Mouse (Mus musculus) mouse trophoblast stem cell (cell line): ENCODE results near the gene Gm4131.

Source experiments
- in situ Hi-C, 2 experiments: fragments of 300-500 bp; cut with MseI, MboI; formaldehyde crosslinking; loops; 2 replicates in 1 of 2; 3 replicates in 1 of 2; pipeline ENCODE4 v1.15.1; 2025

The Gm4131 gene

DNA sequence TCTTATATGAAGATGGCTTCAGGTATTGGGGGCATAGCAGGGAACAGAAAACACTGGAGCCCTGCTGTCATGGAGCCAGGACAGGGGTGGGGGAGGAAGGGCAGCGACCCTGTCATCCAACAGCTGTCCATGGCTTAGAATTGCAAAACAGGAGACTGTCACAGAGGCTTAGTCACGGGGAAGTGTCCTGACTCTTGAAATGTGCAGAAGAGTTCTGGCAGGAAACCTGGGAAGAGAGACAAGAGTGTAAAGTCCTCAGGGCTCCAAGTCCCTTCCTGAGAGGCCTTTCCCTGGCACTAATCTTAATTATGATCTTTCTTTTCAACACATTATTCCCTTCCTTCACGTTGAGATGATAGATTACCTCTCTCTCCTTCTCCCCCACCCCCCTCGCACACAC lies 16.6 kb downstream of the Gm4131 start:
- in situ Hi-C loops: no loop called here

- in situ Hi-C loops: no loop called here
Measured at GRCm38 (mm10) chr14:62546746-62547145, 20.0 kb downstream of the Gm4131 start.

- in situ Hi-C loops: no loop called here
Measured at GRCm38 (mm10) chr14:62546296-62546695, 20.4 kb downstream of the Gm4131 start.

GRCm38 (mm10) chr14:62541751-62542150 lies 25.0 kb downstream of the Gm4131 start:
- in situ Hi-C loops: no loop called here

DNA sequence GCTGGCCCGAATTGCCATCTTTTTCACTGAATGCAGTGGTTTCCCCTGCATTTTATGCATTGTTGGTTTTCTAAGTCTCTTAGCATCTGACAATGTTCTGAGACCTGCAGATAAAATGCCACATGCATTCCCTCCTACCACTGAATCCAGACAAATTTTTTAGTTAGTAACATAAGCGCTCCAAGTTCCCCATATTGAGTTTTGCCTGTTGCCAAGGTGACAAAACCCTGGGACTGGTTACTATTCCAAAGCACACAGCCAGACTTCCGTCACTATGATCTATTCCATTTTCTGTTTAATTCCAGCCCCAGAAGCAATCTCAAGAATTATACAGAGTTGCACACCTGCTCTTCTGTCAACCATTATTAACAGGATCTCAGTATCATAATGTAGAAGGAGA lies 26.9 kb downstream of the Gm4131 start:
- in situ Hi-C loops: no loop called here

DNA sequence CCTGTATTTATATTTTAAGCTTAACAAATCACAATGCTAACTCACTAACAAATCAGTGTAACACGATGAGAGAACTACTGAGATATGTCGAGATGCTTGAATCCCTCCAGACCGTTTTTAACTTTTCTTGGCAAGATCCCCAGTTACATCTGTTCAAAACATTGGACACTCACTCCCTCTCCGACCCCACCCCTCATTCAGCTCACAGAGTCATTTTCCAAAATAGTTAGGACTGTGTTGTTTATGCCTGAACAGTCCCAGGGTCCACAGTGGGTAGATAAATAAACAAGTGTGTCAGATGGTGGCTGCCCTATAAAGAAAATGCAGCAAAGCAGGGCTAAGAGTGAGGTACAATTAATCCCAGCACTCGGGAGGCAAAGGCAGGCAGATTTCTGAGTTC lies 29.7 kb downstream of the Gm4131 start:
- in situ Hi-C loops: no loop called here

DNA sequence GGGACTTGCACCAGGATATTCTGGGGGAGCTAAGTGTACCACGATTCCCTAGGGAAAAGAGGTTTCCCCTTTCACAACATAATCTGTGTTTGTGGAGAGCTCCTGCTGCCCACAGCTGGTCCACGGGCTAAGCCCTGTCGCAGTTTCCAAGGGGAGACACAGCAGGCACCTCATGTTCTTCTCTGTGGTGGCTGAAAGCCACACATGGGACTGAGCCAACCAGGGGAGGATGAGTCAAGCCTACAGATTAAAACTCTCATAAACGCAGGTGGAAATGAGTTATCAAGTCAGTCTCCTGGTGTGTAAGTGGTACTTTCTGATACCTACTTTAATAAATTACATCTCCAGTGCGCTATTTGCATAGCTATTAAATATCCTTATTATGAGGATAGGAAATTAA lies 30.6 kb downstream of the Gm4131 start:
- in situ Hi-C loops: no loop called here

- in situ Hi-C loops: no loop called here
Measured at GRCm38 (mm10) chr14:62530951-62531350, 35.8 kb downstream of the Gm4131 start.

DNA sequence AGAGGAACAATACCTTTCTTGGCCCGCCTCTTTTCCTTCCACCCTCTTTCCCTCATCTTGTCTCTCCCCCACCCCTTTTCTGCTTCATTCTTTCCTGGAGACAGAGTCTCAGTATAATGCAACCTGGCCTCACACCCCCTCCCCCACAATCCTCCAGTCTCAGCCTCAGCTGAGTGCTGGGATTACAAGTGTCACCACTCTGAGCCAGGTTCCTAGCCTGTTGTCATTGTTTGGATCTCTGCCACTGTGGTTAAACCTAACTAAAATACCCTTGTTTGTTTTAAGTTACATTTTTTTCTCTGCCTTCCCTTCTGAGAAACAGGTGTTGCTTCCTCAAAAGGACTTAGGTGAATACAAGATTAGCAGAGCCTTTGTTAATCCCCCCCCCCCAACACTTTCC lies 53.9 kb downstream of the Gm4131 start:
- in situ Hi-C loops: no loop called here

DNA sequence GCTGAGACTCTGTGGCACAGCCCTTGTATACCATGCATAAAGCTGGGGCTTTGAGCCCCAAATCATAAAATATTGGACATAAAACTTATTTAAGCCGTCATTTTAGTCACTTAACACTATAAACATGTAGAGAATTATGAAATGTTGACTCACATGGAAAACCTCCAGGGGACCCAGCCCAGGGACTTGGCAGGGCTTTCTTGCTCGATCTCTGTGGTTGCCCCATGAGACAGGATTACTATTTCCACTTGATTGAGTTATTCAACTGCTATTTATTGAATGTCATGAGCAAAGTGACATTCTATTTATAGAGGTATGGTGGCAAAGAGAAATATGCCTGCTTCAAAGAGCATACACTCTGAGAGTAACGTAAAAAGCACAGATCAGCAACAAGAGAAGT lies 57.4 kb downstream of the Gm4131 start:
- in situ Hi-C loops: no loop called here

DNA sequence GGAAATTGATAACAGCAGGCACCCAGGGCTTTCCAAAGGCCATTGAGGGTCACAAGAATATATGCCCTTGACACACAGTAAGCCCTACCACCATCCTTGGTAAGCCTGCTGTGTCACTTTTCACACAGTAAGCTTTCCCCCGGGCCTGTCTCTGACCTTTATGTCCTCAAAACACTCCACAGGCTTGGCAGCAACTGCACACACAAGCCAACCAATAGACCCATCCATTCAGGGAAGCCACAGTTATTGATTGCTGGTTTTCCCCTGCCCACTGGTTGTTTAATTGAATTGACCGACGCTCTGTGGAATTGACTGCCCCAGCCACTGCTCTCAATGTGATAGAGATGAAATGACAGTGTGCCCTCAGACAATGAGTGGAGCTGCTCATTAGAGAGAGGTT lies 60.5 kb downstream of the Gm4131 start:
- in situ Hi-C loops: no loop called here

- in situ Hi-C loops: no loop called here
Measured at GRCm38 (mm10) chr14:62497391-62497790, 69.3 kb downstream of the Gm4131 start.

GRCm38 (mm10) chr14:62496501-62496900 lies 70.2 kb downstream of the Gm4131 start:
- in situ Hi-C loops: no loop called here

- in situ Hi-C loops: no loop called here
Measured at GRCm38 (mm10) chr14:62493456-62493855, 73.3 kb downstream of the Gm4131 start.

GRCm38 (mm10) chr14:62492196-62492850 lies 74.4 kb downstream of the Gm4131 start:
- in situ Hi-C loops: no loop called here

GRCm38 (mm10) chr14:62488270-62488669 lies 78.5 kb downstream of the Gm4131 start:
- in situ Hi-C loops: no loop called here

DNA sequence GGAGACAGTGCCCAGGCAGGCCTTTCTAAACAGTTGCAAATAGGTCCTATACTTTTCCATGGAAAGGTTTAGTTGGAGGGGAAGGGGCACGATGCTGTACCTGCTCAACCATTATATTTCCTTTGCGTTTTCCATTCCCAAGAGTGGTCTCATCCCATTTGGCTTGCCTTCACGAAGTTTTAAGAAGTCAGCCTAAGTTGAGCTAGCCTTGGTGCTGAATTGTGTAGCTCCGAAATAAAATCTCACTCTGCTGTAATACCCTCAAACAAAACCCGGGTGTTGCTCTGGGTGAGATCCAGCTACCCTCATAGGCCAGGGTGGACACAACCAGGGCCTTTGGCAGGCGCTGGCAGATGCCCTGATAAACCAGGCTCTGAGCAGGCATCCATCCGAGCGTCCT lies 85.3 kb downstream of the Gm4131 start:
- in situ Hi-C loops: no loop called here

DNA sequence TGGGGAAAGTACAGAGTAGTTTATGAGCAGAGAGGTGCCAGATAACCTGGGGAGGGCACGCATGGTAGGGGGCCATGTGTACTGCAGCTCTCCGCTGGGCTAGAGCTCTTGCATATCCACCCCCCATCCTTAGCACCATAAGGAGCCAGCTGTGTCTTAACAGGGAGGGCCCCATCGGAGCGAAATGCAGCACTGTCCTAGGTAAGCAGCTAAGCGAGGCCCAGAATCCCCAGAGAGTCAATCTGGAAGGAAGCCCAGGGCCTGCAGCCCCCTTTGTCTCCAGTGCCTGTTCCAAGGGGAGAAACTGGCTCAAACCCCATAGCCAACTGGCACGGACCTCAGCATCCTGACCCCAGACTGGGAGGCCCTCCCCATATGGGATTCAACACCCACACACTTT lies 87.3 kb downstream of the Gm4131 start:
- in situ Hi-C loops: no loop called here

DNA sequence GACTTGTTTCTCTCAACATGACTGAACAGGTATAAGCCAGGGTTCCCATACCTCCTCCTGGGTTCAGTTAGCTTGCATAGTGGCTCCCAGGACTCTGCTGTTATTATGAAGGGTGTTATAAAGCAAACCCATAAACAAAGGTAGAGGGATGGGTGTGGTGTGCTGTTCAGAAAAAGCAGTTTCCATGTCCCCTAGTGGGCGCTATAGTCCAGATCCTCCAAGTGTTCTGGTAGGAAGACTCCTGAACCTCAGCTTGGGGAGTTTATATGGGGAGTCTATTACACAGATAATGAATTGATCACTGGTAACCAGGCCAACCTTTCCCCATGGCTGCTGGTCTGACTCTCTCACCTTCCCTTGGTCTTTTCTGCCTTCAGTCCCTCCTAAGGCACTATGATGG lies 92.2 kb downstream of the Gm4131 start:
- in situ Hi-C loops: no loop called here

DNA sequence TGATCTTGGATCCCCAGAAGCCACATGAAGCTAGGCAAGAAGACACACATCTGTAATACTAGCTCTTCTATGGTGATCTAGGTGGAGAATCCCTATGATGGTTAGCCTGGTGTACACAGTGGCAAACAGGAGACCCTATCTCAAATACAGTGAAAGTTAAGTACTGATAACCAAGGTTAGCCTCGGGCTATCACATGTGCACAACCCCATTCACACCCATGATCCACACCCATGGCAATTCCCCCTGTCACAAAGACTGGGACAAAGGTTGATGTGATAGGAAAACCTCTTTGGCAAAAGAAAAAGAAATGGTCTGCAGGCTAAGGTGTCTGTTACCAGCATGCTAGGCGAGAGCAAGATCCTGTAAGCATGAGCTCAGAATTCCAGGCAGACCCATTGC lies 94.7 kb downstream of the Gm4131 start:
- in situ Hi-C loops: no loop called here

- in situ Hi-C loops: no loop called here
Measured at GRCm38 (mm10) chr14:62468753-62469125, 98.0 kb downstream of the Gm4131 start.

DNA sequence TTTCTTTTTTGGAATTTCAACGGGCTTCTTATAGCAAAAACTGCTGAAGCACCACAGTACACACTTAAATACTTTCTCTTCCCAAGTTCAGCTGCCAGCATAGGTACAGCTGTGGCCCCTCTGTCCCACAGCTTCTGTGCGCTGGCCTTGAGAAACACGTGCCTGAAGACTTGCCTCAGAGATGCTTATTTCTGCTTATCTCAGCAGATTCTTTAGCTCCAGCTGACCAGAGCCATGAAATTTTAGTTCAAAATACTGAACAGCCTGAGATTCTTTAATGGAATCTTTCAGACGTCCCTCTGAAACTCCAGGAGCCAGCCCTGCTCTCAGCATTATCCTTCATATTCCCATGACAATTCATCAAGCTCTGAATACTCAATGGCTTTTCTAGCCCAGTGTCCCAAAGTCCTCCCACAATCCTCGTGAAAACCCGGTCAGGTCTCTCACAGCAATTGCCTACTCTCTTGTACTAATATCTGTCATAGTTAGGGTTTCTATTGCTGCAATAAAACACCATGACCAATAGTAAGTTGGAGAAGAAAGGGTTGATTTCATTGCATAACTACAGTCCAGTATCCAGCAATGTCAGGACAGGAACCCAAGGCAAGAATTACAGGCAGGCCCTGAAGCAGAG lies 98.5 kb downstream of the Gm4131 start:
- in situ Hi-C loops: no loop called here

DNA sequence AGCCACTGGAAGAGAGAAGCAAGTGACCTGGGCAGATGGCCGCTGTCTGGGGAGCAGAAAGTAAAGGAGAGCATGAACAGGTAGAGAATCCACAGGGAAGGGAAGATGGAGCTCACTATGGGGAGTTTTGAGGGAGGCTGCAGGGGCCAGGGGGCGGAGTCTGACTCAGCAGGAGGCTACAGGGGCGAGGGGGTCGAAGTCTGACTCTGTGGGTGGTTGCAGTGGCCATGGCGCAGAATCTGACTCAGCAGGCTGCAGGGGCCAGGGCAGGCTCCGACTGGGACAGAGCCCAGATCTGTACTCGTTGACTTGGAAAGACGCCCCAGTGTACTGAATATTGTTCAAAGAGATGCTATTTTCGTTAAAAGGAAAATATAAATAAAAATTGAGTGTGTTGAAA lies 101.8 kb downstream of the Gm4131 start:
- in situ Hi-C loops: no loop called here

- in situ Hi-C loops: loop anchor here in 1 of 2 experiments (5.0 kb wide), 1 partner anchor 202 kb away; no protein-coding TSS in a partner anchor
Measured at GRCm38 (mm10) chr14:62459541-62459940, 107.2 kb downstream of the Gm4131 start.
